Mouse (Mus musculus): ENCODE data around the gene Pth1r. TPM values are rescaled to one million over a fixed set of nuclear protein-coding genes. Genes with fewer than 3 reads are reported as not detected.
A peak's percentile ranks its signal among the peaks of the same experiment; 100 is the strongest.

Pth1r gene
- total and polyA plus RNA-seq, 3 experiments = 0.15 to 0.77 TPM; not detected in 1

GRCm38 (mm10) chr9:110759265-110759664, 12.3 kb upstream of the Pth1r start:
- H3K27ac ChIP-seq (ENCODE audit: control insufficient read depth, low read depth, low read length) = no peak overlapping the region
- TF ChIP-seq ELF1 (IDR thresholded peaks at IDR 0.05; ENCODE audit: low read depth, low read length) (no peak), TCF12 (IDR thresholded peaks at IDR 0.05; ENCODE audit: low read depth, low read length) (no peak), SMC3 (IDR thresholded peaks at IDR 0.05; ENCODE audit: low read depth, low read length) (peak; percentile 70), UBTF (IDR thresholded peaks at IDR 0.05; ENCODE audit: borderline replicate concordance, insufficient read depth, low read depth, low read length) (no peak), RAD21 (IDR thresholded peaks at IDR 0.05; ENCODE audit: low read depth, low read length) (peak; percentile 49), MEF2A (IDR thresholded peaks at IDR 0.05; ENCODE audit: extremely low read depth, insufficient replicate concordance, low read depth, low read length, poor library complexity, severe bottlenecking) (no peak), CTCF (IDR thresholded peaks at IDR 0.05 in 2 of 3, conservative IDR thresholded peaks at IDR 0.05 in 1 of 3; ENCODE audit: control insufficient read depth in 1 of 3, insufficient read depth in 1 of 3, low read depth in 2 of 3, low read length in 3 of 3, poor library complexity in 1 of 3, severe bottlenecking in 1 of 3) (peak; percentile 33 to 60 (median 59); a peak in 5 of 6 replicates), ZC3H11A (IDR thresholded peaks at IDR 0.05; ENCODE audit: low read depth, low read length) (0 out of 2 replicates have a peak, but pooled peaks have one; percentile 18)
- H3K4me1 ChIP-seq (ENCODE audit: control insufficient read depth in 1 of 2, insufficient read depth in 2 of 2, low read length in 2 of 2) = no peaks in the 10 kb centered on the region
- H3K27me3 ChIP-seq (ENCODE audit: control insufficient read depth in 1 of 2, insufficient read depth in 2 of 2, low read length in 2 of 2) = no peaks in the 10 kb centered on the region
- H3K4me3 ChIP-seq (ENCODE audit: control insufficient read depth in 1 of 2, insufficient read depth in 1 of 2, low read depth in 2 of 2, low read length in 2 of 2) = no peak overlapping the region
- H3K79me2 ChIP-seq (ENCODE audit: control insufficient read depth, insufficient read depth, low read length, poor library complexity) = no peaks in the 10 kb centered on the region
- H3K36me3 ChIP-seq (ENCODE audit: control insufficient read depth in 1 of 2, insufficient read depth in 2 of 2, low read length in 2 of 2) = no peaks in the 10 kb centered on the region
- no peak for DNase-seq (ENCODE audit: low read depth, low spot score)
- no peak overlapping the region for H3K9ac ChIP-seq (ENCODE audit: control insufficient read depth, low read depth, low read length, poor library complexity, severe bottlenecking)
- no peaks in the 10 kb centered on the region for H3K9me3 ChIP-seq (replicated peaks; ENCODE audit: insufficient read depth, low read length)

- no peaks in the 10 kb centered on the region for H3K27me3 ChIP-seq (ENCODE audit: control insufficient read depth in 1 of 2, insufficient read depth in 2 of 2, low read length in 2 of 2)
These were observed 11.7 kb upstream of the Pth1r start for GRCm38 (mm10) chr9:110758605-110759004.

GRCm38 (mm10) chr9:110757816-110758215, 10.9 kb upstream of the Pth1r start:
- no peak overlapping the region for H3K27ac ChIP-seq (ENCODE audit: control insufficient read depth, low read depth, low read length)
- TF ChIP-seq ZNF384 (IDR thresholded peaks at IDR 0.05; ENCODE audit: low read depth, low read length) (no peak), POLR2AphosphoS2 (IDR thresholded peaks at IDR 0.05; ENCODE audit: low read length) (no peak), ELF1 (IDR thresholded peaks at IDR 0.05; ENCODE audit: low read depth, low read length) (no peak), POLR2AphosphoS5 (IDR thresholded peaks at IDR 0.05; ENCODE audit: borderline replicate concordance, low read depth, low read length) (no peak), CHD1 (IDR thresholded peaks at IDR 0.05; ENCODE audit: low read depth, low read length) (no peak), MEF2A (IDR thresholded peaks at IDR 0.05; ENCODE audit: extremely low read depth, insufficient replicate concordance, low read depth, low read length, poor library complexity, severe bottlenecking) (no peak), RCOR1 (IDR thresholded peaks at IDR 0.05; ENCODE audit: low read depth, low read length) (no peak), MAFK (IDR thresholded peaks at IDR 0.05; ENCODE audit: borderline replicate concordance, low read depth, low read length) (no peak), USF1 (IDR thresholded peaks at IDR 0.05; ENCODE audit: low read depth, low read length) (no peak), UBTF (IDR thresholded peaks at IDR 0.05; ENCODE audit: borderline replicate concordance, insufficient read depth, low read depth, low read length) (no peak)
- no peaks in the 10 kb centered on the region for H3K4me1 ChIP-seq (ENCODE audit: control insufficient read depth in 1 of 2, insufficient read depth in 2 of 2, low read length in 2 of 2)
- H3K4me3 ChIP-seq (ENCODE audit: control insufficient read depth in 1 of 2, insufficient read depth in 1 of 2, low read depth in 2 of 2, low read length in 2 of 2) = no peak overlapping the region
- H3K79me2 ChIP-seq (ENCODE audit: control insufficient read depth, insufficient read depth, low read length, poor library complexity) = no peaks in the 10 kb centered on the region
- no peaks in the 10 kb centered on the region for H3K9me3 ChIP-seq (replicated peaks; ENCODE audit: insufficient read depth, low read length)
- no peak overlapping the region for H3K9ac ChIP-seq (ENCODE audit: control insufficient read depth, low read depth, low read length, poor library complexity, severe bottlenecking)
- no peak for DNase-seq (ENCODE audit: low read depth, low spot score)
- no peaks in the 10 kb centered on the region for H3K36me3 ChIP-seq (ENCODE audit: control insufficient read depth in 1 of 2, insufficient read depth in 2 of 2, low read length in 2 of 2)
- H3K27me3 ChIP-seq (ENCODE audit: control insufficient read depth in 1 of 2, insufficient read depth in 2 of 2, low read length in 2 of 2) = no peaks in the 10 kb centered on the region

More at GRCm38 (mm10) chr9:110758605-110759004, 11.7 kb upstream of the Pth1r start:
- H3K4me3 ChIP-seq (ENCODE audit: control insufficient read depth in 1 of 2, insufficient read depth in 1 of 2, low read depth in 2 of 2, low read length in 2 of 2) = no peak overlapping the region
- H3K4me1 ChIP-seq (ENCODE audit: control insufficient read depth in 1 of 2, insufficient read depth in 2 of 2, low read length in 2 of 2) = no peaks in the 10 kb centered on the region
- no peaks in the 10 kb centered on the region for H3K36me3 ChIP-seq (ENCODE audit: control insufficient read depth in 1 of 2, insufficient read depth in 2 of 2, low read length in 2 of 2)
- H3K9me3 ChIP-seq (replicated peaks; ENCODE audit: insufficient read depth, low read length) = no peaks in the 10 kb centered on the region
- no peak for TF ChIP-seq UBTF (IDR thresholded peaks at IDR 0.05; ENCODE audit: borderline replicate concordance, insufficient read depth, low read depth, low read length)
- no peak for TF ChIP-seq EP300 (IDR thresholded peaks at IDR 0.05; ENCODE audit: low read depth in 1 of 2, low read length in 2 of 2)
- no peak for TF ChIP-seq TCF12 (IDR thresholded peaks at IDR 0.05; ENCODE audit: low read depth, low read length)
- no peak for TF ChIP-seq MEF2A (IDR thresholded peaks at IDR 0.05; ENCODE audit: extremely low read depth, insufficient replicate concordance, low read depth, low read length, poor library complexity, severe bottlenecking)
- no peak for TF ChIP-seq CTCF (IDR thresholded peaks at IDR 0.05 in 2 of 3, conservative IDR thresholded peaks at IDR 0.05 in 1 of 3; ENCODE audit: control insufficient read depth in 1 of 3, insufficient read depth in 1 of 3, low read depth in 2 of 3, low read length in 3 of 3, poor library complexity in 1 of 3, severe bottlenecking in 1 of 3)
- no peak for TF ChIP-seq JUND (IDR thresholded peaks at IDR 0.05; ENCODE audit: low read depth, low read length)
- TF ChIP-seq MAX (IDR thresholded peaks at IDR 0.05; ENCODE audit: low read length) = no peak
- TF ChIP-seq CHD1 (IDR thresholded peaks at IDR 0.05; ENCODE audit: low read depth, low read length) = no peak
- no peak for TF ChIP-seq GATA1 (IDR thresholded peaks at IDR 0.05; ENCODE audit: low read depth, low read length)
- no peak for TF ChIP-seq ELF1 (IDR thresholded peaks at IDR 0.05; ENCODE audit: low read depth, low read length)
- TF ChIP-seq POLR2AphosphoS2 (IDR thresholded peaks at IDR 0.05; ENCODE audit: low read length) = no peak
- DNase-seq (ENCODE audit: low read depth, low spot score) = no peak
- no peak overlapping the region for H3K27ac ChIP-seq (ENCODE audit: control insufficient read depth, low read depth, low read length)
- H3K9ac ChIP-seq (ENCODE audit: control insufficient read depth, low read depth, low read length, poor library complexity, severe bottlenecking) = no peak overlapping the region
- H3K79me2 ChIP-seq (ENCODE audit: control insufficient read depth, insufficient read depth, low read length, poor library complexity) = no peaks in the 10 kb centered on the region
